Mouse (Mus musculus) subcutaneous adipose tissue, adult 2 months (tissue): ENCODE measurements around the gene Ehmt2. TPM values are rescaled to one million over a fixed set of nuclear protein-coding genes. Genes with fewer than 3 reads are reported as not detected.

Source experiments
- polyA plus RNA-seq: library from polyadenylated mRNA; depleted of rRNA; stranded (reverse); fragments of >200 nt; gene quantifications from 2 replicates; pipeline ENCODE4 v1.2.3, GENCODE M21; 2012; ENCODE audit warnings: low replicate concordance; rRNA removed

Ehmt2 gene
- polyA plus RNA-seq = 185 and 311 TPM in 2 replicates

DNA sequence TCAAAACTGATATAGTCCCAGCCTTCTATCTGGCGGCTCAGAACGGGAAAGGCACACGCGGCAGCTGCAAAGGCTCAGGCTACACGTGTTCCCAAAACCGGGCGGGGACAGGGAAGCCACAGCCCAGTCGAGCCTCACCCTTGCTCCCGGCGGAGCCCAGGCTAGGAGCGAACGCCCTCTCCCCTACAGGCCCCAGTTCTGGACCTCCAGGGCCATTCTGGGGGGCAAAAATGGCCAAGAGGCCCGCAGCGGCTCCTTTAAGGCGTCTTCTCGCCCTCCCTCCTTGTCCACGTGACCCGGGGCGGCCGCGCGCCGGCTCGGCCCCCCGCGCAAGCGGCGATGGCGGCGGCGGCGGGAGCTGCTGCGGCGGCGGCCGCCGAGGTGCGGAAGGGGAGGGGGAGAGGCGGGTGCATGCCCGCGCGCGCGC, at the start of gene Ehmt2, which contains the start of gene C2:
Ehmt2 (plus strand) TSS at position 310 of the 427 bp plus-strand sequence.
C2 (minus strand) TSS at position 106 of the 427 bp plus-strand sequence.

GRCm38 (mm10) chr17:34849722-34850516, 48.4 kb upstream of the Ehmt2 start, which contains the start of the genes Skiv2l and Nelfe:
Gene Skiv2l (minus strand): TSS chr17:34850210.
Gene Nelfe (plus strand): TSS chr17:34850391.

DNA sequence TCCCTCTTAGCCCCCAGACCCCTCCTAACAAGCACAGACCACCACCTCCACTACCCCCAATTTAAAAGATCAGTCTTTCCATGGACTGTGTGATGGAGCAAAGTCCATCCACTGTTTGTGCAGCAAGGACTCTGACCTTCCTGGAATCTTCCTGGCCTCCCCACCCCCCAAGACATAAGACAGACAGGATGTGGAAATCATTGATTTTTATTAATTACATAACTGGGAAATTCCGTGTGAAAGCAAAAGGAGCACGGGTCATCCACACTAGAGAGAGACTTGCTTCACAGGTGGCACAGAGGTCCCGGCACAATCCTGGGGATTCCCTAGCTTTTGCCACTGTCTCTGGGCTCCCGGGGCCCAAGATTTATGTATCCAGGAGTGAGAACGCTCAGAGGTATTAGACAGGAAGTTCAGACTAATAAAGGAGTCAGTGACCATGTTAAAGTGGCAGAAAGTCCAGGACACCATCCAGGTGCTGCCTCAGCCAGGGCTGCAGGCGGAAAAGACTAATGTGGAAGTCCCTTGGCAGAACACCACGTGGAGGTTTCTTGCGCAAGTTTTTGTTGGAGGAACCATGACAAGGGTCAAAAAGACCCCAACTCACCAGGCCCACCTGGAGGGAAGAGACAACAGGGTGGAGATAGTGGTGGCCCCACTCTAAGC, 35.7 kb upstream of the Ehmt2 start, which contains the start of gene Cfb:
Cfb (minus strand) TSS at position 103 of the 666 bp plus-strand sequence.

DNA sequence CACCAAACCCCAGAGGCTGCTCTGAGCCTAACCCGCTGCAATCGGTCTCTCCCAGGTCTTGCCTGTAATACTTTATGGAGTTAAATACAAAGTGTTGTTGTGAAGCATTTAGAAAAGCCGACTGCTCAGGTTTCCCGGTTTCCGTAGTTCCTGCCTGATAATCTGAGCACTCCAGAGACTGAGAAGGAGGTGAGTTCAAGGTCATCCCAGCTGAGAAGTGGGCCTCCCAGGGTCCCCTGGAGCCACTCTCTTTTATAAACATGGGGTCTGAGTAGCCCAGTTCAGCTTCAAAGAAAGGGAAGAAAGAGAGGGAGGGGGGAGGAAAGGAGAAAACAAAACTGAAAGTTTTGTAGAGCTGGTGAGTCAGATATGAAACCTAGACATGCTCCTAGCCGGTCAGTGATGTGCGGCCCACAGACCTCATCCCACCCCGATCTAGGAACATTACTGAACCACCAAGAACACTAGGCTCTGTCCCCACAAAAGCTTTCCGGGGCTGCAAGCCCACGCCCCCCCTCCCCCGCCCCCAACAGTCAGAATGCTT, 18.9 kb upstream of the Ehmt2 start, which contains the start of gene Zbtb12:
Zbtb12 (plus strand) TSS at position 148 of the 544 bp plus-strand sequence.

GRCm38 (mm10) chr17:34881683-34882310, 16.5 kb upstream of the Ehmt2 start, which contains the start of gene Gm20547:
Gene Gm20547 (minus strand): TSS chr17:34882042.

DNA sequence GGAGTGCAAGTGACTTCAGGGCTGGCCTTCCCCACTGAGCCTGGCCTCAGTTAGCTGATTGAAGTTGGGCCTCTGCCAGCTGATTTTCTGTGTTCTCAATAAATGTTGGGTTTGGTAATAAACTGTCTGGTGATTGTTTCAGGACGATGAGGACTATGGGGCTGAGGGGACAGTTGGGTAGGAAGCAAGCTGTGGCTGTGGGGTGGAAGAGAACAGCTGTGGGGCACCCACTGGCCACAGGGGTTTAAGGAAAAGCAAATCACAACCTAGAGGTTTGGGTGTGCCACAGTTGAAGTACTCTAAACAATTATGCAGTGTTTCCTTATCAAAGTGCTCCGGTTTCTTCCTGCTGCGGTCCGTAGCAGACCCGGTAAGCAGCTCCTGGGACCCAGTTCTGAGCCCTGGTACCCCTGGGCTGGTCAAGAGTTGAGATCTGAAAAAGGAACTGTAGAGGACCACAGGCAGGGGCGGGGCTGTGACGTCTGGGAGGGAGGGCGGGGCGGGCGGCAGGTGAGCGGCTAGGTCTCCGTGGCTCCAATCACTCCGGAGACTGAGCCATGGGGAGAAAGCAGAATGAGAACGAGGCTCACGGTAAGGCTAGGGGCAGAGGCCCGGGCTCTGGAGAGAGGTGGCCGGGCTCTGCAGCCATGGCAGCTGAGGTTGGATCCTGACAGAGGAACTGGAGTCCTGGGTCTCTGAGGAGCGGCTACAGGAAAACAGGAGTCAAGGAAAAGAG, 15.8 kb downstream of the Ehmt2 start, which contains the start of gene Slc44a4:
Slc44a4 (plus strand) TSS at position 537 of the 736 bp plus-strand sequence.

DNA sequence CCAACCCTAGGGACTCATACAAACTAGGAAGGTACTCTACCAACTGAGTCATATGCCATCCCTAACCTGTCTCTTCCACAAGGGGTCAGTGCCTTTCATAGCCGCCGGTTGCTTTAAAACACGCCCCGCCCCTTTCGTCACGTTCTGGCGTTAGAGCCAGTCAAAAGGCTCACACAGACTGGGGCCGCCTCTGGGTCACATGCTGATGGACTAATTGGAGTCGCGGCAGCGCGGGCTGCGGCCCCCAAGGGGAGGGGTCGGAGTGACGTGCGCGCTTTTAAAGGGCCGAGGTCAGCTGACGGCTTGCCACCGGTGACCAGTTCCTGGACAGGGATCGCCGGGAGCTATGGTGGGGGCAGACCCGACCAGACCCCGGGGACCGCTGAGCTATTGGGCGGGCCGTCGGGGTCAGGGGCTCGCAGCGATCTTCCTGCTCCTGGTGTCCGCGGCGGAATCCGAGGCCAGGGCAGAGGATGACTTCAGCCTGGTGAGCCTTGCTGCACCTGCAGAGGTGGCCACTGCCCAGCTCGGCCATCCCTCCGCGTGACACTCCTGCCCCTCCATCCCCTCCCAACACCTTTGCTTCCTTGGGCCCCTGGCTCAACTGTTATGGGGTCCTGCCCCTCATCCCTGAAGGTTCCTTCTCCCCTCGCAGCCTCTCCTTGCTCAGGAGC, 32.9 kb downstream of the Ehmt2 start, which contains the start of gene Neu1:
Neu1 (plus strand) TSS at position 193 of the 674 bp plus-strand sequence.

DNA sequence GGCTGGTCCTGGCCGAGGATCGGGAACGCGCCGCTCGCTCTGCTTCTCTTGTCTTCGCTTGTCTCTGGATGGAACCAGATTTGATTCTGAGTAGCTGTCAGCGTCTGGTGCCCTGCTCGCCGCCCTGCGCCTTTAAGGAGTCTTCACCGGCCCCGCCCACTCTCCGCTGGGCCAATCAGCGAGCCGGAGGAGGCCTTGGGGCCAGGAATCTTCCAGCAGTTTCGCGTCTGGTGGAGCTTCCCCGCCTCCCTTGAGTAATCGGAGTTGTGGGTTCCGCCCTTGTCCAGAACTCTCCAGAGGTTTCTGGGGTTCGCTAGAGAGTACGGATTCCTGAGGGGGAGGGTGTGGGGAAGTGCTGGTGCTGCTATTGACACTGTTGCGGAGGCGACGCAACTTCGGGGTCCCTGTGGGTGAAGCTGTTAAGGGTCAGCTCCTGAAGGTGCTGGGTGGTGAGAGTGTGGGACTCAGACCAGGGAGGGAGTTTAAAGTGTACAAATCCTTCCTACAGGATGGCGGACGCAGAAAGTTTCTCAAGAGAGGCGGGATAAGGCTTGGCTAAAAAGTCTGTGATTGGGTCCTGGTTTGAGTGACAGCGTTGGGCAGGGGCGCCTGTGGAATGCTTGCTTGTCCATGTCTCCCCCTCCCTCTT, 61.0 kb downstream of the Ehmt2 start, which contains the start of gene Hspa1b:
Hspa1b (minus strand) TSS at position 109 of the 649 bp plus-strand sequence.

Other genes starting within 250 kb of the Ehmt2 start
- gene Tnxb, start 227.9 kb upstream of the Ehmt2 start, polyA plus RNA-seq = 90.8 and 117 TPM in 2 replicates
- 136 and 385 TPM in 2 replicates for gene C4b, start 154.6 kb upstream of the Ehmt2 start, polyA plus RNA-seq
- gene Cyp21a1, start 93.9 kb upstream of the Ehmt2 start, polyA plus RNA-seq = 0.26 and 1.6 TPM in 2 replicates
- gene Stk19, start 61.5 kb upstream of the Ehmt2 start, polyA plus RNA-seq = 37.5 and 44.6 TPM in 2 replicates
- 65.8 and 69.5 TPM in 2 replicates for gene Dxo, start 61.5 kb upstream of the Ehmt2 start, polyA plus RNA-seq
- gene Skiv2l, start 48.3 kb upstream of the Ehmt2 start, polyA plus RNA-seq = 92.6 and 103 TPM in 2 replicates
- gene Nelfe, start 48.1 kb upstream of the Ehmt2 start, polyA plus RNA-seq = 26.6 and 41.9 TPM in 2 replicates
- 75.6 and 198 TPM in 2 replicates for gene Cfb, start 36.0 kb upstream of the Ehmt2 start, polyA plus RNA-seq
- gene Zbtb12, start 19.0 kb upstream of the Ehmt2 start, polyA plus RNA-seq = 7.5 and 24.8 TPM in 2 replicates
- gene Gm20547, start 16.4 kb upstream of the Ehmt2 start, polyA plus RNA-seq = not detected in 2 replicates
- gene C2, start 204 bp upstream of the Ehmt2 start, polyA plus RNA-seq = 69.3 and 73.7 TPM in 2 replicates
- gene Slc44a4, start 16.0 kb downstream of the Ehmt2 start, polyA plus RNA-seq = 0.10 and 12.1 TPM in 2 replicates
- gene Neu1, start 32.8 kb downstream of the Ehmt2 start, polyA plus RNA-seq = 41.5 and 44.0 TPM in 2 replicates
- 15.3 and 47.3 TPM in 2 replicates for gene Hspa1b, start 60.8 kb downstream of the Ehmt2 start, polyA plus RNA-seq
- gene Gm20481, start 71.4 kb downstream of the Ehmt2 start, polyA plus RNA-seq = not detected in 2 replicates
- 8.7 and 27.0 TPM in 2 replicates for gene Hspa1a, start 73.7 kb downstream of the Ehmt2 start, polyA plus RNA-seq
- 0.46 and 0.59 TPM in 2 replicates for gene Hspa1l, start 74.2 kb downstream of the Ehmt2 start, polyA plus RNA-seq
- 69.2 and 79.0 TPM in 2 replicates for gene Lsm2, start 83.4 kb downstream of the Ehmt2 start, polyA plus RNA-seq
- 61.9 and 207 TPM in 2 replicates for gene Vars, start 102.5 kb downstream of the Ehmt2 start, polyA plus RNA-seq
- gene Vwa7, start 118.1 kb downstream of the Ehmt2 start, polyA plus RNA-seq = 0.39 and 0.62 TPM in 2 replicates
- 0.54 and 1.7 TPM in 2 replicates for gene Sapcd1, start 129.5 kb downstream of the Ehmt2 start, polyA plus RNA-seq
- gene Msh5, start 148.3 kb downstream of the Ehmt2 start, polyA plus RNA-seq = 1.8 TPM in 2 replicates
- 87.4 and 180 TPM in 2 replicates for gene Clic1, start 151.5 kb downstream of the Ehmt2 start, polyA plus RNA-seq
- gene Ddah2, start 160.6 kb downstream of the Ehmt2 start, polyA plus RNA-seq = 59.2 and 121 TPM in 2 replicates
- gene Ly6g6c, start 166.9 kb downstream of the Ehmt2 start, polyA plus RNA-seq = 0.17 TPM in 1 of 2 replicates, not detected in the other
- 0.09 and 0.21 TPM in 2 replicates for gene Mpig6b, start 167.7 kb downstream of the Ehmt2 start, polyA plus RNA-seq
- gene Ly6g6e, start 178.4 kb downstream of the Ehmt2 start, polyA plus RNA-seq = 0.24 and 4.5 TPM in 2 replicates
- 2.3 and 5.4 TPM in 2 replicates for gene Ly6g6d, start 179.6 kb downstream of the Ehmt2 start, polyA plus RNA-seq
- not detected in 2 replicates for gene Ly6g6f, start 187.1 kb downstream of the Ehmt2 start, polyA plus RNA-seq
- 206 and 214 TPM in 2 replicates for gene Abhd16a, start 190.8 kb downstream of the Ehmt2 start, polyA plus RNA-seq
- 3.1 TPM in 1 of 2 replicates, not detected in the other for gene Ly6g5c, start 209.8 kb downstream of the Ehmt2 start, polyA plus RNA-seq
- gene Ly6g5b, start 217.0 kb downstream of the Ehmt2 start, polyA plus RNA-seq = 1.9 and 3.2 TPM in 2 replicates
- gene Gpank1, start 223.0 kb downstream of the Ehmt2 start, polyA plus RNA-seq = 12.3 and 16.6 TPM in 2 replicates
- 304 and 310 TPM in 2 replicates for gene Csnk2b, start 223.6 kb downstream of the Ehmt2 start, polyA plus RNA-seq
- gene D17H6S53E, start 227.9 kb downstream of the Ehmt2 start, polyA plus RNA-seq = 6.4 and 11.3 TPM in 2 replicates
- 0.17 TPM in 1 of 2 replicates, not detected in the other for gene Apom, start 233.6 kb downstream of the Ehmt2 start, polyA plus RNA-seq
- 178 and 246 TPM in 2 replicates for gene Bag6, start 236.7 kb downstream of the Ehmt2 start, polyA plus RNA-seq